Mouse (Mus musculus) liver, adult 2 months (tissue): ENCODE results near the gene Fam193a. TPM values are rescaled to one million over a fixed set of nuclear protein-coding genes. Genes with fewer than 3 reads are reported as not detected.
A peak's percentile ranks its signal among the peaks of the same experiment; 100 is the strongest.

ENCODE experiments used
- DNase-seq: peaks from one replicate; pipeline ENCODE4 v3.0.0-alpha.2; 2011; ENCODE audit warnings: low read depth, low spot score; ENCODE audit errors: extremely low read depth
- H3K27ac ChIP-seq: fragments of 200-500 bp; replicated peaks from 2 replicates; pipeline ENCODE4 v1.5.1; 2012; ENCODE audit warnings: low read depth, mild to moderate bottlenecking, control low read depth, inconsistent platforms, low read length; ENCODE audit not compliant: insufficient read depth
- H3K27me3 ChIP-seq: fragments of 200-500 bp; 2 replicates; pipeline ENCODE4 v1.6.1; 2012; ENCODE audit warnings: mild to moderate bottlenecking, moderate library complexity, low read length, inconsistent platforms; ENCODE audit not compliant: control insufficient read depth, insufficient read depth
- H3K36me3 ChIP-seq: fragments of 200-500 bp; 2 replicates; pipeline ENCODE4 v1.6.1; 2012; ENCODE audit warnings: low read length, inconsistent platforms; ENCODE audit not compliant: control insufficient read depth, insufficient read depth
- H3K4me1 ChIP-seq: fragments of 200-500 bp; 2 replicates; pipeline ENCODE4 v1.6.1; 2011; ENCODE audit warnings: low read length; ENCODE audit not compliant: control insufficient read depth, insufficient read depth
- H3K4me3 ChIP-seq: fragments of 200-500 bp; 2 replicates; pipeline ENCODE4 v1.5.1; 2011; ENCODE audit warnings: low read depth, mild to moderate bottlenecking, control low read depth, low read length, moderate library complexity; ENCODE audit not compliant: insufficient read depth
- H3K79me2 ChIP-seq: fragments of 200-500 bp; 2 replicates; pipeline ENCODE4 v1.6.1; 2012; ENCODE audit warnings: inconsistent platforms, mild to moderate bottlenecking, low read length, moderate library complexity; ENCODE audit not compliant: control insufficient read depth, insufficient read depth
- H3K9ac ChIP-seq: fragments of 200-500 bp; 2 replicates; pipeline ENCODE4 v1.6.1; 2012; ENCODE audit warnings: low read depth, mild to moderate bottlenecking, control low read depth, inconsistent platforms, low read length
- CTCF ChIP-seq: fragments of 200-500 bp; IDR thresholded peaks from 2 replicates; pipeline ENCODE4 v1.5.1; 2011; ENCODE audit warnings: low read depth, low read length, control low read depth
- POLR2A ChIP-seq: fragments of 200-500 bp; IDR thresholded peaks from 2 replicates; pipeline ENCODE4 v1.6.1; 2011; ENCODE audit warnings: low read length, control low read depth; ENCODE audit not compliant: insufficient read depth; ENCODE audit errors: extremely low read depth
- WGBS: fragments of 180-500 bp; shearing (Covaris S2); methylation state at CpG from one replicate; pipeline ENCODE4 v1.1.7; 2018; 5-methylcytosine and 5-hydroxymethylcytosine counted together
- polyA plus RNA-seq: library from polyadenylated mRNA; depleted of rRNA; stranded (reverse); fragments of >200 nt; gene quantifications from 2 replicates; pipeline ENCODE4 v1.2.3, GENCODE M21; 2012; rRNA removed
- total RNA-seq: library from RNA; depleted of rRNA; stranded (reverse); fragments of >200 nt; gene quantifications from 2 replicates; pipeline ENCODE4 v1.2.3, GENCODE M21; 2014; rRNA removed

Gene Fam193a
- 10.2 and 12.6 TPM in 2 replicates for total RNA-seq
- polyA plus RNA-seq, result 16.4 and 22.6 TPM in 2 replicates

DNA sequence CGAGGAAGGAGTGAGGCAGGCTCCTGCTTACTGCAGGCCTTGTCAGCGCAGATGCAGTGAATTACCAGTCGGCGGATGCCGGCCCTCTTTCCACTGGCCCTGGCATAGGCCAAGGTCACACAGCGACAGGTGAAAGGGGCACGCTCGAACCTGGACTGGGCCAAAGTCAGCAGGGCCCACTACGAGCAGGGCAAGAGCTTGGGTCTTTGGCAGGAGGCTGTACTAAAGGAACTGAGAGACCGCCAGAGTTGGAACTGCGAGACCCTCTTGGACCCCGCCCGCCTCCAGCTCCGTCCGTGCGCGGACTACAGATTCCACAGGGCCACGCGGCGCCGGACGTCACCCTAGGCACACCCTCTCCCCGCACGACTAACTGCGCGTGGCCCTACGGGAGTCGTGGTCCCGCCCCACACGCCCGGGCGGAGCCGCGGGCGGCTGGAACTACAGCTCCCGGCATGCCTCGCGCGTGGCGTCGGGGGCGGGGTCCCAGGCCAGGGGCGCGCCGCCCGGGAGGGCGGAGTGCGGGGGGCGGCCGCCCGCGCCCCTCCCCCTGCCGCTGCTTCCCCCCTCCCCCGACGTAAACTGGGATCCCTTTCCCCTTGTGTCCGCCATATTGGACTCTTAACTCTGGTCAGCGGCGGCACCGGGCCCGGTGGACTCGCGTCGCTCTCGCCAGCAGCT lies at the start of gene Fam193a:
Gene Fam193a, plus strand, starts transcription at position 593 of the 681 bp plus-strand sequence.
- H3K79me2 ChIP-seq, result peaks cover 29% of the 10 kb centered on the region
- H3K9ac ChIP-seq, result peak within 1 kb of the TSS; percentile 97
- H3K27me3 ChIP-seq, result no peaks in the 10 kb centered on the region
- H3K36me3 ChIP-seq, result no peaks in the 10 kb centered on the region
- peak within 1 kb of the TSS; percentile 94 for H3K4me3 ChIP-seq
- peak within 1 kb of the TSS; percentile 79 for H3K27ac ChIP-seq
- TF ChIP-seq POLR2A (0 out of 2 replicates have a peak, but pooled peaks have one; percentile 62), CTCF (no peak)
- DNase-seq, result peak; percentile 86
- peaks cover 15% of the 10 kb centered on the region for H3K4me1 ChIP-seq
- WGBS, result under 1% methylated on average over 56 of the region's 64 CpGs

GRCm38 (mm10) chr5:34321236-34321635 lies 48.5 kb upstream of the Fam193a start:
- Histone ChIP-seq H3K9ac (no peak overlapping the region), H3K4me3 (no peak overlapping the region), H3K27ac (no peak overlapping the region), H3K36me3 (no peaks in the 10 kb centered on the region), H3K27me3 (no peaks in the 10 kb centered on the region), H3K4me1 (peaks cover 6% of the 10 kb centered on the region; the same call in 1 of the 2 replicates), H3K79me2 (no peaks in the 10 kb centered on the region)
- WGBS, result 96% methylated on average over 4 of the region's 4 CpGs
- no peak for TF ChIP-seq CTCF
- TF ChIP-seq POLR2A, result no peak
- DNase-seq, result no peak

DNA sequence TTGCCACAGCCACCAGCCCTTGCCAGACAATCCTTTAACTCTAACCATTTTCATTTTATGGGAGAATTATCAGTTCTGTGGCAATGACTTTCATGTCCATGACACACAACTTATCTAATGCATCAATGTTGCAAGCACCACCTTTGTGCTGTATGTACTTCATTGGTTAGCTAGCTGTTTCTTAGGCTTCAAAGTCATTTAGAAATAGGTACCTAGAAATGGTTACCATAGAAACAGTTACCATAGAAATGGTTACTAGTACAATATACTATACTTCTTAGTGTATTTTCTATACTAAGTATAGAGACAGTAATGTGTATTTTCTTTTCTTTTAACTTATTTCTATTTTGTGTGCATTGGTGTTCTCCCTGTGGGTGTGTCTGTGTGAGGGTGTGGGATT lies 44.4 kb upstream of the Fam193a start:
- Histone ChIP-seq H3K9ac (no peak overlapping the region), H3K4me3 (no peak overlapping the region), H3K4me1 (no peaks in the 10 kb centered on the region), H3K27me3 (peaks cover 3% of the 10 kb centered on the region; the same call in 1 of the 2 replicates), H3K79me2 (no peaks in the 10 kb centered on the region), H3K36me3 (no peaks in the 10 kb centered on the region), H3K27ac (no peak overlapping the region)
- no peak for DNase-seq
- TF ChIP-seq CTCF (no peak), POLR2A (no peak)

- Histone ChIP-seq H3K9ac (no peak overlapping the region), H3K4me3 (no peak overlapping the region), H3K4me1 (no peaks in the 10 kb centered on the region), H3K79me2 (no peaks in the 10 kb centered on the region), H3K27ac (no peak overlapping the region), H3K36me3 (no peaks in the 10 kb centered on the region), H3K27me3 (peaks cover 3% of the 10 kb centered on the region; the same call in 1 of the 2 replicates)
- no peak for DNase-seq
- no peak for TF ChIP-seq POLR2A
- no peak for TF ChIP-seq CTCF
- 60% methylated on average over 4 of the region's 4 CpGs for WGBS
Measured at GRCm38 (mm10) chr5:34326249-34326691, 43.5 kb upstream of the Fam193a start.

DNA sequence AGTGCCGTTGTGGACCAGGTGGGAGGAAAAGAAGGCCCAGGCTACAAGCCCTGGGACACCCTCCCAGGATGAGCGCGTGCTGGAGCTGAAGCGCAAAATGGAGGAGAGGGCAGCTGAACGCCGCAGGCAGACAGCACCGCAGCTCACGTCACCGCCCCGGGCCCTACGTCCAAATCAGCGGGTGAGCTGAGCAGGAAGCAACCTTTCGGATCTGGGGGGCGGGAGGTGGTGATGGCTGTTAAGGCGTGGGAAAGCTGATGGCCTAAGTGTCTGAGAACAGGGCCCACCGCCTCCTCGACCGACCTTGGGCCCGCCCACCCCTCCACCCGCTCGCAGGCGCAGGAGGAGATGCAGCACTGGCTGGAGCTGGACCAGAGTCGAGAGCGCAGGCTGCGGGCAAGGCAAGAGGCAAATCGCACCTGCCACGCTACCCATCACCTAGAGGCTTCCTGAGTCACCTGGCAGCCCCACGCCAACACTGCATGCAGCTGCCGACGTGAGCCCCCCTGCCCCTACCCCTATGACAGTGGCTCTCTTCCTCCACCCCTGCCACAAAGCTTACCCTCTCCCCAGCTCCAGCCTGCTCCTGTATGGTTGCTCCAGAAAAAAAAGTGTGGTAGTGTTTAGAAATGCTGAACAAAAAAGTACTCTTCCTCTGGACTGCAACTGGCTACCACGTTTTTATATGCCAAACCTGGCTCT lies 42.7 kb upstream of the Fam193a start:
- no peak for DNase-seq
- no peaks in the 10 kb centered on the region for H3K4me1 ChIP-seq
- H3K27ac ChIP-seq, result no peak overlapping the region
- H3K27me3 ChIP-seq, result peaks cover 3% of the 10 kb centered on the region; the same call in 1 of the 2 replicates
- H3K36me3 ChIP-seq, result no peaks in the 10 kb centered on the region
- no peak overlapping the region for H3K9ac ChIP-seq
- TF ChIP-seq POLR2A (no peak), CTCF (no peak)
- 36% methylated on average over 31 of the region's 31 CpGs for WGBS
- no peaks in the 10 kb centered on the region for H3K79me2 ChIP-seq
- peak overlapping the region; percentile 1; the same call in 1 of the 2 replicates for H3K4me3 ChIP-seq

GRCm38 (mm10) chr5:34330136-34330535 lies 39.6 kb upstream of the Fam193a start:
- Histone ChIP-seq H3K4me1 (no peaks in the 10 kb centered on the region; the same call in 1 of the 2 replicates), H3K27me3 (peaks cover 3% of the 10 kb centered on the region; the same call in 1 of the 2 replicates), H3K36me3 (no peaks in the 10 kb centered on the region), H3K27ac (no peak overlapping the region), H3K4me3 (no peak overlapping the region), H3K9ac (no peak overlapping the region), H3K79me2 (no peaks in the 10 kb centered on the region)
- no peak for DNase-seq
- WGBS, result 89% methylated on average over 2 of the region's 2 CpGs
- TF ChIP-seq CTCF (no peak), POLR2A (no peak)
